Mouse (Mus musculus) limb, embryonic 14.5 days (tissue): ENCODE results near the gene Hsd3b7. TPM values are rescaled to one million over a fixed set of nuclear protein-coding genes. Genes with fewer than 3 reads are reported as not detected.

Experiments
- ATAC-seq: fragments of 200-750 bp; cut with Nextera tagmentation; 2 replicates; pipeline ENCODE4 v1.8.0; 2017; ENCODE audit warnings: low read depth, moderate number of reproducible peaks, moderate TSS enrichment; ENCODE audit not compliant: low FRiP score
- DNase-seq: peaks from one replicate; pipeline ENCODE4 v3.0.0-alpha.2; 2015; ENCODE audit warnings: low spot score
- H3K27ac ChIP-seq: fragments of 300-500 bp; sonication (generic); replicated peaks from 2 replicates; pipeline ENCODE4 v1.5.1; 2014; ENCODE audit warnings: low read depth, mild to moderate bottlenecking, low read length, moderate library complexity, mixed read lengths
- H3K27me3 ChIP-seq: fragments of 300-500 bp; sonication (generic); 2 replicates; pipeline ENCODE4 v1.6.1; 2014; ENCODE audit warnings: low read length, mixed read lengths; ENCODE audit not compliant: control insufficient read depth, insufficient read depth
- H3K36me3 ChIP-seq: fragments of 300-500 bp; sonication (generic); 2 replicates; pipeline ENCODE4 v1.6.1; 2014; ENCODE audit warnings: mild to moderate bottlenecking, low read length, moderate library complexity, mixed read lengths; ENCODE audit not compliant: control insufficient read depth, insufficient read depth
- H3K4me1 ChIP-seq: fragments of 300-500 bp; sonication (generic); 2 replicates; pipeline ENCODE4 v1.6.1; 2014; ENCODE audit warnings: antibody characterized with exemption, low read length, mixed read lengths; ENCODE audit not compliant: control insufficient read depth, insufficient read depth
- H3K4me2 ChIP-seq: fragments of 300-500 bp; sonication (generic); replicated peaks from 2 replicates; pipeline ENCODE4 v1.6.1; 2014; ENCODE audit warnings: low read depth, mild to moderate bottlenecking, low read length, moderate library complexity; ENCODE audit not compliant: severe bottlenecking
- H3K4me3 ChIP-seq: fragments of 300-500 bp; sonication (generic); replicated peaks from 2 replicates; pipeline ENCODE4 v1.5.1; 2014; ENCODE audit warnings: low read length
- H3K9ac ChIP-seq: fragments of 300-500 bp; sonication (generic); 2 replicates; pipeline ENCODE4 v1.6.1; 2014; ENCODE audit warnings: mild to moderate bottlenecking, low read depth, low read length, moderate library complexity; ENCODE audit not compliant: severe bottlenecking
- H3K9me3 ChIP-seq: fragments of 300-500 bp; sonication (generic); 2 replicates; pipeline ENCODE4 v1.6.1; 2016; ENCODE audit warnings: low read length; ENCODE audit not compliant: control insufficient read depth
- POLR2A ChIP-seq: fragments of 200-500 bp; IDR thresholded peaks from 2 replicates; pipeline ENCODE4 v1.8.0; 2012; ENCODE audit warnings: inconsistent platforms, mild to moderate bottlenecking, moderate library complexity, borderline replicate concordance; ENCODE audit not compliant: insufficient read depth, insufficient read length; ENCODE audit errors: extremely low read depth
- WGBS: fragments of 180-500 bp; shearing (Covaris S2); extraction: QIAGEN DNeasy Blood & Tissue Kit; methylation state at CpG from one replicate; pipeline ENCODE4 v1.1.7; 2014; 5-methylcytosine and 5-hydroxymethylcytosine counted together
- polyA plus RNA-seq, 2 experiments: library from polyadenylated mRNA; depleted of rRNA in 1 of 2; stranded (reverse) in 1 of 2; unstranded in 1 of 2; fragments of >200 nt; fragmentation: Nextera tagmentation in 1 of 2; extraction: Ambion mirVana in 1 of 2; gene quantifications; 2 replicates each; pipeline versions ENCODE4 v1.2.1 to v1.2.3; 2012 to 2014

Hsd3b7 gene
- polyA plus RNA-seq, 2 experiments: 14.3 to 28.0 TPM

DNA sequence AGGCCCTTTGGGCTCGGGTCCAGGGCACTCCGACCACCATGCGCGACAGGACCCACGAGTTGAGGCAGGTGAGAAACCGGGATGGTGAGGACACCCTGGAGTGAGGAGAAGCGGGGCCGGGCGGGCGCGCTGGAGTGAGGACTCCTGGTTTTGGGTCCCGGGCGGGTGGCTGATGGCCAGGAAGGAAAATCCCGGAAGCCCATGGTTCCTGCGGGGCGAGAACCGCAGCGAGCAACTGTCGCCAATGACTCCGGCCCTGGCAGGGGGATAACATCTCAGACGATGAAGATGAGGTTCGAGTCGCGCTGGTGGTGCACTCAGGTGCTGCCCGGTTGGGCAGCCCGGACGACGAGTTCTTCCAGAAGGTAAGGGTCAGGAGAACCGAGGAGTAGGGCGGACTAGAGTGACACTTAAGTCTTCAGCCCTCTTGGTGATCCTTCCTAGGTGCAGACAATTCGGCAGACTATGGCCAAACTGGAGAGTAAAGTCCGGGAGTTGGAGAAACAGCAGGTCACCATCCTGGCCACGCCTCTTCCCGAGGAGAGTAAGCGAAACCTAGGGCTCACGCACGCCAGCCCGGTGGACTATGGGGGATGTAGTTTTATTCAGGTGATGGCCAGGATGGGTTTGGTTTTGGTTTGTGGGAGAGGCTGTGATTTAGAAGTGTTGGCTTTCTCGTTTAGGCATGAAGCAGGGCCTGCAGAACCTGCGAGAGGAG lies 41.8 kb downstream of the Hsd3b7 start:
- Histone ChIP-seq H3K9me3 (no peaks in the 10 kb centered on the region), H3K4me2 (peak overlapping the region; percentile 93), H3K27me3 (no peaks in the 10 kb centered on the region), H3K4me3 (peak overlapping the region; percentile 75), H3K27ac (peak overlapping the region; percentile 90), H3K36me3 (peaks cover 31% of the 10 kb centered on the region; the same call in 1 of the 2 replicates), H3K4me1 (0 out of 2 replicates have a peak, but pooled peaks cover 12% of the 10 kb centered on the region), H3K9ac (peak overlapping the region; percentile 69)
- no peak for TF ChIP-seq POLR2A
- DNase-seq (peak; percentile 80), ATAC-seq (peak; percentile 58)
- WGBS: under 1% methylated on average over 39 of the region's 40 CpGs

DNA sequence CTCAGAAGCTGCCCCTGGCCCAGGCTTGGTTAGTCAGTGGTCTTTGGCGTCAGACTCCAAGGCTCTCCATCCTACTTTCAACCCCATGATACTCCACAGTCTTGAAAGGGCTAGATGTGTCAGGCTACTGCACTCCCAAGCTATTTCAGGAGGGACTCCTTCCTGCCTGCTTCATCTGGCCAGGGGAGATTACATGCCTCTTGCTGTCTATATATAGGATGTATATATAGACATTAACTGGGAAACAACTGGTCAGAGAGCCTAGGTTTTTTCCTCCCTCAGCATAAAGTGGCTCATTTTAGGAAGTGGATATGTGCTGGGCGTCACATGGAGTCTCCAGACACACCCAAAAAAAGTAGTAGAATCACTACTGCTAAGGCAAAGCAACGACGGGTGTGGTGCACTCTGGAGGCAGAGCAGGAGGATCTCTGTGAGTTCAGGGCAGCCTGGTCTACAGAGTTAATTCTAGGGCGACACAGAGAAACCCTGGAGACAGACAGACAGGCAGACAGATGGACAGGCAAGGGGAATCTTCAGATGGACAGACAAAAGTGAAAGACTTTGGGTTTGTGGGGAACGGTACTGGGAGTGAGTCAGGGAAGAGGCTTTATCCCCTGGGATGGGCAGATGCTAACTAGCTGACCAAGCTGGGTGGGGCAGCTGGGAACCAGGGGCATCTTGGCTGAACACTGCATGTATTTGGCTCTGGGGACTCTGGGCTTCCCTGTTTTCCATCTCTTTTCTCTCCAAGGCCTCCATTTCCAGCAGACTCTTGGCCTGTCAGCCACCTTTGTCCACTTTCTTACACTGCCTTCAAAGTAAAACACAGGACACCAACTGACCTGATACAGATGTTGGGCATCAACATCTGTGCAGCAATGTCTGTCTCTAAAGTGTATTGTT lies 49.8 kb downstream of the Hsd3b7 start:
- DNase-seq (no peak), ATAC-seq (0 out of 2 replicates have a peak, but pooled peaks have one; percentile 26)
- H3K27ac ChIP-seq: no peak overlapping the region

DNA sequence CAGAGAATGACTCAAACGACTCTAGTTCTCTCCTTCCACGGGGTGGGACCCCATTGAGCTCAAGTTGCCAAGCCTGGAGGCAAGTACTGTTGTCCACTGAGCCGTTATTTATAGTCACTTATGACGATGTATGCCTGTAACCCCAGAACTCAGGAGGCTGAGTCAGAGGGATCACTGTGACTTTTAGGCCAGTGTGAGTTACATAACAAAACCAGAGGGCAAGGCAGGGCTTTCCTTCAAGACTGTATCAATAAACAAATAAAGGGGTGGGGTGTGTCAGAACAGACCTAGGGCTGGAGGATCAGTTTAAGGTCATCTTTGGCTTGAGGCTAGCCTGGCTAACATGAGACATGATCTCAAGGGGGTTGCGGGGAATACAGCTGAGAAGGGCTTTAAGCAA lies 50.5 kb downstream of the Hsd3b7 start:
- no peak overlapping the region for H3K9ac ChIP-seq
- H3K4me2 ChIP-seq: no peak overlapping the region
- TF ChIP-seq POLR2A: no peak
- no peak overlapping the region for H3K27ac ChIP-seq
- no peaks in the 10 kb centered on the region for H3K27me3 ChIP-seq
- H3K4me3 ChIP-seq: no peak overlapping the region
- WGBS: 58% methylated on average over 5 of the region's 5 CpGs
- no peak for DNase-seq
- no peaks in the 10 kb centered on the region for H3K9me3 ChIP-seq
- H3K4me1 ChIP-seq: no peaks in the 10 kb centered on the region
- no peak for ATAC-seq
- H3K36me3 ChIP-seq: peaks cover 18% of the 10 kb centered on the region; the same call in 1 of the 2 replicates

More for the DNA sequence above, 49.8 kb downstream of the Hsd3b7 start:
- no peak overlapping the region for H3K4me3 ChIP-seq
- no peaks in the 10 kb centered on the region for H3K27me3 ChIP-seq
- no peak for TF ChIP-seq POLR2A
- H3K9me3 ChIP-seq: no peaks in the 10 kb centered on the region
- H3K4me1 ChIP-seq: no peaks in the 10 kb centered on the region
- 76% methylated on average over 6 of the region's 6 CpGs for WGBS
- H3K9ac ChIP-seq: no peak overlapping the region
- H3K36me3 ChIP-seq: peaks cover 23% of the 10 kb centered on the region; the same call in 1 of the 2 replicates
- H3K4me2 ChIP-seq: no peak overlapping the region

Other genes starting within 250 kb of the Hsd3b7 start
- 2.4 and 4.5 TPM in 2 replicates for gene Tmem265, start 239.2 kb upstream of the Hsd3b7 start, polyA plus RNA-seq (2012; rRNA removed)
- 7.1 and 9.3 TPM in 2 replicates for gene Tmem265, start 239.2 kb upstream of the Hsd3b7 start, polyA plus RNA-seq (2014; fragmentation: Nextera tagmentation; extraction: Ambion mirVana)
- 99.1 and 103 TPM in 2 replicates for gene Phkg2, start 227.3 kb upstream of the Hsd3b7 start, polyA plus RNA-seq (2012; rRNA removed)
- gene Phkg2, start 227.3 kb upstream of the Hsd3b7 start, polyA plus RNA-seq (2014; fragmentation: Nextera tagmentation; extraction: Ambion mirVana): 36.3 and 41.9 TPM in 2 replicates
- 9.7 and 10.6 TPM in 2 replicates for gene Ccdc189, start 212.0 kb upstream of the Hsd3b7 start, polyA plus RNA-seq (2012; rRNA removed)
- gene Ccdc189, start 212.0 kb upstream of the Hsd3b7 start, polyA plus RNA-seq (2014; fragmentation: Nextera tagmentation; extraction: Ambion mirVana): 5.4 and 8.1 TPM in 2 replicates
- gene Rnf40, start 211.8 kb upstream of the Hsd3b7 start, polyA plus RNA-seq (2012; rRNA removed): 49.1 and 51.9 TPM in 2 replicates
- gene Rnf40, start 211.8 kb upstream of the Hsd3b7 start, polyA plus RNA-seq (2014; fragmentation: Nextera tagmentation; extraction: Ambion mirVana): 42.5 and 49.5 TPM in 2 replicates
- gene Zfp629, start 184.8 kb upstream of the Hsd3b7 start, polyA plus RNA-seq (2012; rRNA removed): 23.8 and 24.5 TPM in 2 replicates
- 13.9 and 19.2 TPM in 2 replicates for gene Zfp629, start 184.8 kb upstream of the Hsd3b7 start, polyA plus RNA-seq (2014; fragmentation: Nextera tagmentation; extraction: Ambion mirVana)
- gene Bcl7c, start 91.7 kb upstream of the Hsd3b7 start, polyA plus RNA-seq (2012; rRNA removed): 74.7 and 90.0 TPM in 2 replicates
- 95.4 and 102 TPM in 2 replicates for gene Bcl7c, start 91.7 kb upstream of the Hsd3b7 start, polyA plus RNA-seq (2014; fragmentation: Nextera tagmentation; extraction: Ambion mirVana)
- gene Ctf1, start 87.9 kb upstream of the Hsd3b7 start, polyA plus RNA-seq (2012; rRNA removed): 53.6 and 82.9 TPM in 2 replicates
- 34.9 and 41.6 TPM in 2 replicates for gene Ctf1, start 87.9 kb upstream of the Hsd3b7 start, polyA plus RNA-seq (2014; fragmentation: Nextera tagmentation; extraction: Ambion mirVana)
- gene Ctf2, start 68.4 kb upstream of the Hsd3b7 start, polyA plus RNA-seq (2012; rRNA removed): 0.03 TPM in 1 of 2 replicates, not detected in the other
- gene Ctf2, start 68.4 kb upstream of the Hsd3b7 start, polyA plus RNA-seq (2014; fragmentation: Nextera tagmentation; extraction: Ambion mirVana): 0.22 and 0.34 TPM in 2 replicates
- gene Fbxl19, start 56.1 kb upstream of the Hsd3b7 start, polyA plus RNA-seq (2012; rRNA removed): 64.5 and 81.3 TPM in 2 replicates
- gene Fbxl19, start 56.1 kb upstream of the Hsd3b7 start, polyA plus RNA-seq (2014; fragmentation: Nextera tagmentation; extraction: Ambion mirVana): 4.4 and 6.8 TPM in 2 replicates
- gene Orai3, start 30.8 kb upstream of the Hsd3b7 start, polyA plus RNA-seq (2012; rRNA removed): 22.8 and 29.6 TPM in 2 replicates
- 10.5 and 11.6 TPM in 2 replicates for gene Orai3, start 30.8 kb upstream of the Hsd3b7 start, polyA plus RNA-seq (2014; fragmentation: Nextera tagmentation; extraction: Ambion mirVana)
- 29.7 and 31.8 TPM in 2 replicates for gene Setd1a, start 23.9 kb upstream of the Hsd3b7 start, polyA plus RNA-seq (2012; rRNA removed)
- gene Setd1a, start 23.9 kb upstream of the Hsd3b7 start, polyA plus RNA-seq (2014; fragmentation: Nextera tagmentation; extraction: Ambion mirVana): 27.3 and 32.0 TPM in 2 replicates
- 0.44 and 0.61 TPM in 2 replicates for gene Gm49388, start 15.0 kb upstream of the Hsd3b7 start, polyA plus RNA-seq (2012; rRNA removed)
- not detected in 2 replicates for gene Gm49388, start 15.0 kb upstream of the Hsd3b7 start, polyA plus RNA-seq (2014; fragmentation: Nextera tagmentation; extraction: Ambion mirVana)
- gene Stx4a, start 23.7 kb downstream of the Hsd3b7 start, polyA plus RNA-seq (2012; rRNA removed): 116 and 147 TPM in 2 replicates
- 38.8 and 41.0 TPM in 2 replicates for gene Stx4a, start 23.7 kb downstream of the Hsd3b7 start, polyA plus RNA-seq (2014; fragmentation: Nextera tagmentation; extraction: Ambion mirVana)
- gene Stx1b, start 23.9 kb downstream of the Hsd3b7 start, polyA plus RNA-seq (2012; rRNA removed): 43.9 and 52.1 TPM in 2 replicates
- gene Stx1b, start 23.9 kb downstream of the Hsd3b7 start, polyA plus RNA-seq (2014; fragmentation: Nextera tagmentation; extraction: Ambion mirVana): 4.0 and 6.3 TPM in 2 replicates
- gene Zfp646, start 75.6 kb downstream of the Hsd3b7 start, polyA plus RNA-seq (2012; rRNA removed): 19.1 and 20.1 TPM in 2 replicates
- gene Zfp646, start 75.6 kb downstream of the Hsd3b7 start, polyA plus RNA-seq (2014; fragmentation: Nextera tagmentation; extraction: Ambion mirVana): 12.4 and 15.3 TPM in 2 replicates
- gene Zfp668, start 76.2 kb downstream of the Hsd3b7 start, polyA plus RNA-seq (2012; rRNA removed): 11.0 and 14.9 TPM in 2 replicates
- gene Zfp668, start 76.2 kb downstream of the Hsd3b7 start, polyA plus RNA-seq (2014; fragmentation: Nextera tagmentation; extraction: Ambion mirVana): 10.9 and 14.8 TPM in 2 replicates
- gene Prss53, start 90.4 kb downstream of the Hsd3b7 start, polyA plus RNA-seq (2012; rRNA removed): 6.9 and 9.6 TPM in 2 replicates
- gene Prss53, start 90.4 kb downstream of the Hsd3b7 start, polyA plus RNA-seq (2014; fragmentation: Nextera tagmentation; extraction: Ambion mirVana): 1.3 and 2.0 TPM in 2 replicates
- not detected in 2 replicates for gene Gm21974, start 94.8 kb downstream of the Hsd3b7 start, polyA plus RNA-seq (2012; rRNA removed)
- not detected in 2 replicates for gene Gm21974, start 94.8 kb downstream of the Hsd3b7 start, polyA plus RNA-seq (2014; fragmentation: Nextera tagmentation; extraction: Ambion mirVana)
- gene Vkorc1, start 95.0 kb downstream of the Hsd3b7 start, polyA plus RNA-seq (2012; rRNA removed): 242 and 335 TPM in 2 replicates
- gene Vkorc1, start 95.0 kb downstream of the Hsd3b7 start, polyA plus RNA-seq (2014; fragmentation: Nextera tagmentation; extraction: Ambion mirVana): 244 and 256 TPM in 2 replicates
- gene Bckdk, start 103.5 kb downstream of the Hsd3b7 start, polyA plus RNA-seq (2012; rRNA removed): 67.0 and 94.6 TPM in 2 replicates
- 116 and 122 TPM in 2 replicates for gene Bckdk, start 103.5 kb downstream of the Hsd3b7 start, polyA plus RNA-seq (2014; fragmentation: Nextera tagmentation; extraction: Ambion mirVana)
- gene Kat8, start 111.9 kb downstream of the Hsd3b7 start, polyA plus RNA-seq (2012; rRNA removed): 35.2 and 43.4 TPM in 2 replicates
- gene Kat8, start 111.9 kb downstream of the Hsd3b7 start, polyA plus RNA-seq (2014; fragmentation: Nextera tagmentation; extraction: Ambion mirVana): 39.1 and 45.4 TPM in 2 replicates
- gene Prss8, start 129.5 kb downstream of the Hsd3b7 start, polyA plus RNA-seq (2012; rRNA removed): 6.3 and 7.0 TPM in 2 replicates
- 6.2 and 7.0 TPM in 2 replicates for gene Prss8, start 129.5 kb downstream of the Hsd3b7 start, polyA plus RNA-seq (2014; fragmentation: Nextera tagmentation; extraction: Ambion mirVana)
- gene Prss36, start 146.1 kb downstream of the Hsd3b7 start, polyA plus RNA-seq (2012; rRNA removed): 14.5 and 16.9 TPM in 2 replicates
- gene Prss36, start 146.1 kb downstream of the Hsd3b7 start, polyA plus RNA-seq (2014; fragmentation: Nextera tagmentation; extraction: Ambion mirVana): 11.7 and 14.1 TPM in 2 replicates
- gene Fus, start 166.9 kb downstream of the Hsd3b7 start, polyA plus RNA-seq (2012; rRNA removed): 919 and 999 TPM in 2 replicates
- 60.9 and 68.7 TPM in 2 replicates for gene Fus, start 166.9 kb downstream of the Hsd3b7 start, polyA plus RNA-seq (2014; fragmentation: Nextera tagmentation; extraction: Ambion mirVana)
- 53.1 and 59.3 TPM in 2 replicates for gene Pycard, start 193.3 kb downstream of the Hsd3b7 start, polyA plus RNA-seq (2012; rRNA removed)
- gene Pycard, start 193.3 kb downstream of the Hsd3b7 start, polyA plus RNA-seq (2014; fragmentation: Nextera tagmentation; extraction: Ambion mirVana): 98.3 and 132 TPM in 2 replicates
- 22.8 and 26.6 TPM in 2 replicates for gene Trim72, start 203.3 kb downstream of the Hsd3b7 start, polyA plus RNA-seq (2012; rRNA removed)
- gene Trim72, start 203.3 kb downstream of the Hsd3b7 start, polyA plus RNA-seq (2014; fragmentation: Nextera tagmentation; extraction: Ambion mirVana): 1.7 and 2.2 TPM in 2 replicates